Comparison of ENCODE assay signal across 12 mouse cellular contexts in genomic region chr7:62261688-62262114, GRCm38 (mm10).
A peak's percentile ranks its signal among the peaks of the same experiment; 100 is the strongest.
DNase-seq lines count a peak whose midpoint lies in the region; ATAC-seq lines count a peak whose summit lies in the region.
"Had no signal": no experiment of that assay in that cellular context is flagged by ENCODE, and none has a peak within 500 bp of the region (broad histone marks: within the 10 kb centered on the region; RNA-seq: fewer than 3 reads in every experiment).

No protein-coding gene starts in this region.

- ATAC-seq in forebrain, embryonic 15.5 days (replicated peaks), result peak; percentile 93
- 0 out of 2 replicates have a peak, but pooled peaks have one; percentile 60 for ATAC-seq in limb, embryonic 11.5 days (ENCODE audit: insufficient number of reproducible peaks, low FRiP score, low TSS enrichment, low read depth)
- peak; percentile 91 for ATAC-seq in neural tube, embryonic 15.5 days (ENCODE audit: low FRiP score)
- ATAC-seq in erythroblast, adult 5-6 weeks (replicated peaks; ENCODE audit: low FRiP score, poor library complexity, severe bottlenecking), result no peak
- ATAC-seq: intestine, embryonic 15.5 days had no signal

- no peak overlapping the region for H3K9ac ChIP-seq in forebrain, embryonic 15.5 days (replicated peaks)
- H3K9ac ChIP-seq in limb, embryonic 11.5 days (ENCODE audit: low read length), result no peak overlapping the region
- H3K9ac ChIP-seq in neural tube, embryonic 15.5 days (replicated peaks), result no peak overlapping the region
- H3K9ac ChIP-seq: intestine, embryonic 15.5 days had no signal

- H3K27ac ChIP-seq in forebrain, embryonic 15.5 days (replicated peaks), result peak overlapping the region; percentile 77
- H3K27ac ChIP-seq in limb, embryonic 11.5 days (replicated peaks; ENCODE audit: low read depth, low read length), result no peak overlapping the region
- peak overlapping the region; percentile 69 for H3K27ac ChIP-seq in neural tube, embryonic 15.5 days (replicated peaks)
- H3K27ac ChIP-seq: intestine, embryonic 15.5 days had no signal

- no peaks in the 10 kb centered on the region for H3K36me3 ChIP-seq in forebrain, embryonic 15.5 days
- H3K36me3 ChIP-seq in limb, embryonic 11.5 days (ENCODE audit: control insufficient read depth, insufficient read depth, low read length), result no peaks in the 10 kb centered on the region
- H3K36me3 ChIP-seq in neural tube, embryonic 15.5 days, result no peaks in the 10 kb centered on the region
- H3K36me3 ChIP-seq: intestine, embryonic 15.5 days had no signal

- H3K4me3 ChIP-seq in forebrain, embryonic 15.5 days, result no peak overlapping the region
- no peak overlapping the region for H3K4me3 ChIP-seq in limb, embryonic 11.5 days (ENCODE audit: low read depth, low read length)
- no peak overlapping the region for H3K4me3 ChIP-seq in neural tube, embryonic 15.5 days (replicated peaks)
- H3K4me3 ChIP-seq: intestine, embryonic 15.5 days had no signal

- intact Hi-C loops in left cerebral cortex, postnatal 14 days (cut with DNase I), result no loop called here
- intact Hi-C loops in left cerebral cortex, postnatal 25 days (cut with DNase I), result no loop called here

- H3K4me1 ChIP-seq in forebrain, embryonic 15.5 days, result peaks cover 4% of the 10 kb centered on the region
- no peaks in the 10 kb centered on the region for H3K4me1 ChIP-seq in limb, embryonic 11.5 days (ENCODE audit: control insufficient read depth, insufficient read depth, low read length)
- H3K4me1 ChIP-seq in neural tube, embryonic 15.5 days, result no peaks in the 10 kb centered on the region
- H3K4me1 ChIP-seq: intestine, embryonic 15.5 days had no signal

- no peak overlapping the region for H3K4me2 ChIP-seq in forebrain, embryonic 15.5 days (replicated peaks)
- no peak overlapping the region for H3K4me2 ChIP-seq in limb, embryonic 11.5 days (ENCODE audit: low read depth, severe bottlenecking)
- peak overlapping the region; percentile 15; the same call in 1 of the 2 replicates for H3K4me2 ChIP-seq in neural tube, embryonic 15.5 days
- H3K4me2 ChIP-seq: intestine, embryonic 15.5 days had no signal

- H3K9me3 ChIP-seq in forebrain, embryonic 15.5 days, result no peaks in the 10 kb centered on the region
- H3K9me3 ChIP-seq in limb, embryonic 11.5 days (ENCODE audit: control insufficient read depth, low read length), result no peaks in the 10 kb centered on the region; the same call in 1 of the 2 replicates
- H3K9me3 ChIP-seq in neural tube, embryonic 15.5 days (replicated peaks), result no peaks in the 10 kb centered on the region
- H3K9me3 ChIP-seq: intestine, embryonic 15.5 days had no signal

- H3K27me3 ChIP-seq in forebrain, embryonic 15.5 days, result no peaks in the 10 kb centered on the region
- H3K27me3 ChIP-seq in limb, embryonic 11.5 days (ENCODE audit: control insufficient read depth, insufficient read depth, low read length), result no peaks in the 10 kb centered on the region
- H3K27me3 ChIP-seq in neural tube, embryonic 15.5 days (replicated peaks), result no peaks in the 10 kb centered on the region
- H3K27me3 ChIP-seq: intestine, embryonic 15.5 days had no signal

- DNase-seq in left cerebral cortex, postnatal 14 days (ENCODE audit: low spot score in 2 of 2), result peak; percentile 6 to 15
- no peak for DNase-seq in left cerebral cortex, postnatal 25 days (ENCODE audit: low spot score in 2 of 2)
- peak; percentile 23 for DNase-seq in limb, embryonic 11.5 days (ENCODE audit: low spot score)
- no peak for DNase-seq in ovary, postnatal 10 days (ENCODE audit: low spot score)
- DNase-seq in spleen, adult 12 weeks (ENCODE audit: low spot score), result no peak
- DNase-seq: cerebellum, postnatal 36 days; heart, adult 18-20 months; lung, postnatal 4 days had no signal

- 32% methylated on average over 8 of the region's 8 CpGs for WGBS in forebrain, embryonic 15.5 days
- 35% methylated on average over 8 of the region's 8 CpGs for WGBS in limb, embryonic 11.5 days
- 28% methylated on average over 8 of the region's 8 CpGs for WGBS in neural tube, embryonic 15.5 days

Comparison
In these comparisons a context has a peak if more than half of its experiments do, and no peak if none do; other contexts are left out.
1. DNase-seq: peak in left cerebral cortex, postnatal 14 days (2 of 2) and limb, embryonic 11.5 days (single experiment); none in left cerebral cortex, postnatal 25 days (0 of 2), ovary, postnatal 10 days (single experiment) and spleen, adult 12 weeks (single experiment).